Mouse (Mus musculus): ENCODE data around the gene 2810004N23Rik. TPM values are rescaled to one million over a fixed set of nuclear protein-coding genes. Genes with fewer than 3 reads are reported as not detected.

The 2810004N23Rik gene
- total RNA-seq (2023): 10 to 100 TPM; 26.0 to 29.1 TPM

DNA sequence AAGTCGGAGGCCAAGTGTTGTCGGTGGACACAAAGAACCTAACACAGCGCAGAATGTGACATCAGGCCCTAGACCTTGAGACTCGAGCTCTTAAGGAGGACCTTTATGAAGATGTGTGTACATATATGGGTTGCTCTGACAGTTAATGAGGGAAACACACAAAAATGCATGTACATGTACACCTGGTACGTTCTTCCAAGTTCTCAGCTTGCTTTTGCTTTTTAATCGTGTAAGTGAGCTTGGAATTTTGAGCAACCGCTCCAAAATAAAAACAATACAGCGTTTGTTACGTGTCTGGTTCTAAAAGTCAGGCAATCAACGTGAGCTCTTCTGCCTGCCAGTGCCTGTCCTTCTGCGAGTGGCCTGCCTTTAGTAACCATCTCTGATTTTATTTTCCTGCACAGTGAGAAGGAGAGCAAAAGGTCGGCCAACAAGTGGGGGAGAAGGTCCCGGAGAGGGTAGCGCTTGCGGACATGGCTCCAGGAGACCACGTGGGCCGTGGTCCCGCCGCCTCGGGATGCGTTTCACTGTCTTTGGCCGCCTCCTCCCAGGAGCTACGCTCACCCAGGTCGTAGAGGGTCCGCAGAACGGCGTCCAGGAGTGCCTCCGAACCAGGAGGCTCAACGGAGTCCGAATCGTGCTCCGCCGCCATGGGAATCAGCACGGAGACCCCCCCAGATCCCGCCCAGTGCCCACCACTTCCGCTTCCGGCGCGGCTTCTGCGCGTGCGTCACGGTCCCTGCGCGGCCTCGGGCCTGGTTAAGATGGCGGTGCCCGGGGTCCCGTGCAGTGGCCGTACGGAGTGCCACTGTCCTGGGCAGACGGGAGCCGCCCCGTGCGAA, at the start of gene 2810004N23Rik, which contains the start of gene Gnpat:
2810004N23Rik (minus strand) TSS at position 800 of the 842 bp plus-strand sequence.
Gnpat (plus strand) TSS at position 713 of the 842 bp plus-strand sequence.

GRCm38 (mm10) chr8:124897386-124898250, 34.7 kb upstream of the 2810004N23Rik start, which contains the start of the genes Exoc8 and Sprtn:
TSS of gene Exoc8 (minus strand) at chr8:124897705.
TSS of gene Sprtn (plus strand) at chr8:124897886.

GRCm38 (mm10) chr8:124792708-124793107, 70.2 kb downstream of the 2810004N23Rik start, which contains the start of gene Trim67:
TSS of gene Trim67 (plus strand) at chr8:124793092.

Other genes starting within 250 kb of the 2810004N23Rik start
- gene 2310022B05Rik, start 199.8 kb downstream of the 2810004N23Rik start, total RNA-seq (2023): 1 to 10 TPM; 7.3 TPM
- 100 to 1,000 TPM in 1 of 2 experiments, 10 to 100 TPM in 1; 88.0 to 106 TPM for gene Ttc13, start 141.1 kb downstream of the 2810004N23Rik start, total RNA-seq (2023)
- 10 to 100 TPM; 20.5 to 21.2 TPM for gene Arv1, start 141.0 kb downstream of the 2810004N23Rik start, total RNA-seq (2023)
- under 1 TPM in 1 of 2 experiments, not detected in 1; 0.56 TPM for gene Fam89a, start 111.3 kb downstream of the 2810004N23Rik start, total RNA-seq (2023)
- gene Trim67, start 70.0 kb downstream of the 2810004N23Rik start, total RNA-seq (2023): not detected
- 10 to 100 TPM; 82.9 to 89.6 TPM for gene Gnpat, start 87 bp downstream of the 2810004N23Rik start, total RNA-seq (2023)
- gene Exoc8, start 34.6 kb upstream of the 2810004N23Rik start, total RNA-seq (2023): 10 to 100 TPM; 15.0 to 16.1 TPM
- gene Sprtn, start 34.8 kb upstream of the 2810004N23Rik start, total RNA-seq (2023): 10 to 100 TPM; 32.1 to 35.5 TPM
- 10 to 100 TPM; 18.3 to 18.7 TPM for gene Egln1, start 86.2 kb upstream of the 2810004N23Rik start, total RNA-seq (2023)
- 10 to 100 TPM; 48.8 to 49.1 TPM for gene Tsnax, start 149.9 kb upstream of the 2810004N23Rik start, total RNA-seq (2023)
- 1 to 10 TPM; 2.5 to 3.8 TPM for gene Disc1, start 191.1 kb upstream of the 2810004N23Rik start, total RNA-seq (2023)